Mouse (Mus musculus) C2C12 (cell line): ENCODE results near the gene Dpy19l3. TPM values are rescaled to one million over a fixed set of nuclear protein-coding genes. Genes with fewer than 3 reads are reported as not detected.

Experiments used
- H3K27me3 ChIP-seq: one replicate; pipeline ENCODE4 v1.6.1; 2011; ENCODE audit not compliant: control insufficient read depth, insufficient read depth, insufficient read length
- H3K36me3 ChIP-seq: one replicate; pipeline ENCODE4 v1.6.1; 2011; ENCODE audit not compliant: control insufficient read depth, insufficient read depth
- H3K4me3 ChIP-seq: one replicate; pipeline ENCODE4 v1.5.1; 2011; ENCODE audit warnings: mild to moderate bottlenecking, control low read depth; ENCODE audit not compliant: poor library complexity, insufficient read depth, severe bottlenecking
- H3K79me2 ChIP-seq: one replicate; pipeline ENCODE4 v1.6.1; 2011; ENCODE audit not compliant: control insufficient read depth, insufficient read depth
- H3K79me3 ChIP-seq: one replicate; pipeline ENCODE4 v1.6.1; 2011; ENCODE audit warnings: low read depth, control low read depth
- H3ac ChIP-seq: one replicate; pipeline ENCODE3; 2011; ENCODE audit warnings: low read depth; ENCODE audit not compliant: control insufficient read depth, insufficient read length
- CEBPB ChIP-seq: IDR thresholded peaks from one replicate; pipeline ENCODE4 v1.6.1; 2011; ENCODE audit warnings: low read depth, mild to moderate bottlenecking, control low read depth, moderate library complexity
- CTCF ChIP-seq: IDR thresholded peaks from one replicate; pipeline ENCODE4 v1.5.1; 2011; ENCODE audit not compliant: control insufficient read depth, insufficient read depth, insufficient read length
- FOSL1 ChIP-seq: IDR thresholded peaks from one replicate; pipeline ENCODE4 v1.8.0; 2011; ENCODE audit warnings: mild to moderate bottlenecking, low read length; ENCODE audit not compliant: poor library complexity, insufficient read depth, severe bottlenecking
- MAX ChIP-seq: IDR thresholded peaks from one replicate; pipeline ENCODE4 v1.6.1; 2011; ENCODE audit warnings: mild to moderate bottlenecking, control low read depth
- MYOD1 ChIP-seq: IDR thresholded peaks from one replicate; pipeline ENCODE4 v1.6.1; 2011; ENCODE audit warnings: low read depth; ENCODE audit not compliant: control insufficient read depth, insufficient read length
- MYOG ChIP-seq: IDR thresholded peaks from one replicate; pipeline ENCODE4 v1.6.1; 2011; ENCODE audit not compliant: control insufficient read depth, insufficient read length; ENCODE audit errors: extremely low read depth
- USF1 ChIP-seq: IDR thresholded peaks from one replicate; pipeline ENCODE4 v1.6.1; 2011; ENCODE audit warnings: low read depth, mild to moderate bottlenecking, control low read depth, moderate library complexity
- polyA plus RNA-seq: library from polyadenylated mRNA; unstranded; fragments of >200 nt; fragmentation: generic; extraction: Trizol; gene quantifications from one replicate; pipeline ENCODE4 v1.2.1, GENCODE M21; 2012; ENCODE audit warnings: missing spikeins

Dpy19l3 gene
- polyA plus RNA-seq, 1 experiment = 8.2 TPM

GRCm38 (mm10) chr7:35746686-35747396 lies 7.4 kb downstream of the Dpy19l3 start:
- Histone ChIP-seq H3ac (no peak overlapping the region), H3K79me3 (no peaks in the 10 kb centered on the region), H3K27me3 (no peaks in the 10 kb centered on the region), H3K36me3 (peaks cover 31% of the 10 kb centered on the region), H3K4me3 (no peak overlapping the region), H3K79me2 (no peaks in the 10 kb centered on the region)
- TF ChIP-seq CTCF (no peak), MYOD1 (no peak), MYOG (no peak), USF1 (no peak), MAX (no peak), FOSL1 (no peak), CEBPB (no peak)

GRCm38 (mm10) chr7:35745281-35745702 lies 9.0 kb downstream of the Dpy19l3 start:
- Histone ChIP-seq H3ac (no peak overlapping the region), H3K4me3 (no peak overlapping the region), H3K79me3 (no peaks in the 10 kb centered on the region), H3K27me3 (no peaks in the 10 kb centered on the region), H3K79me2 (no peaks in the 10 kb centered on the region), H3K36me3 (peaks cover 27% of the 10 kb centered on the region)
- TF ChIP-seq FOSL1 (peak; percentile 41), MYOD1 (peak; percentile 40), USF1 (no peak)

- H3K79me3 ChIP-seq = no peaks in the 10 kb centered on the region
- H3K79me2 ChIP-seq = no peaks in the 10 kb centered on the region
- peaks cover 27% of the 10 kb centered on the region for H3K36me3 ChIP-seq
- H3K27me3 ChIP-seq = no peaks in the 10 kb centered on the region
- H3K4me3 ChIP-seq = no peak overlapping the region
- TF ChIP-seq CEBPB (no peak), MYOD1 (no peak), CTCF (no peak), MAX (no peak), USF1 (no peak), MYOG (no peak), FOSL1 (no peak)
- H3ac ChIP-seq = peak overlapping the region; percentile 12
Observed at GRCm38 (mm10) chr7:35744771-35745170, 9.5 kb downstream of the Dpy19l3 start.

DNA sequence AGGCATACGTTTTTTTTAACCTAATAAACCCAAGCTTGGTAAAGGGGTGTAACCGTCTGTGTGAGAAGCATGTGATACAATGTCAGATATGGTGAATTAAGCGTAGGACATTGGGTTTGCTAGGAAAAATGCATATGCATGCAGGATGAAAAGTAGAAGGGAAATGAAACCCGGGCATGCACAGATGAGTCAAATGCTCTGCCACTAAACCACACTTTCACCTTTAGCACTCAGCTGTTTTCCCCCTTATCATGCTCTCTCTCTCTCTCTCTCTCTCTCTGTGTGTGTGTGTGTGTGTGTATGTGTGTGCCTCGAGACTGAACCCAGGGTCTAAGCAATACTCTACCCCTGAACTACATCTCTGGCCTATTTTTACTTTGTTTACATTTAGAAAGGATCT lies 11.9 kb downstream of the Dpy19l3 start:
- no peaks in the 10 kb centered on the region for H3K79me3 ChIP-seq
- peaks cover 15% of the 10 kb centered on the region for H3K36me3 ChIP-seq
- no peaks in the 10 kb centered on the region for H3K79me2 ChIP-seq
- H3ac ChIP-seq = no peak overlapping the region
- H3K4me3 ChIP-seq = no peak overlapping the region
- no peaks in the 10 kb centered on the region for H3K27me3 ChIP-seq
- no peak for TF ChIP-seq USF1
- no peak for TF ChIP-seq FOSL1
- TF ChIP-seq CTCF = no peak
- no peak for TF ChIP-seq MAX
- no peak for TF ChIP-seq MYOG
- TF ChIP-seq MYOD1 = no peak
- no peak for TF ChIP-seq CEBPB

- Histone ChIP-seq H3K79me3 (no peaks in the 10 kb centered on the region), H3K36me3 (peaks cover 15% of the 10 kb centered on the region), H3K27me3 (no peaks in the 10 kb centered on the region), H3K79me2 (no peaks in the 10 kb centered on the region), H3ac (no peak overlapping the region), H3K4me3 (no peak overlapping the region)
- TF ChIP-seq MAX (no peak), FOSL1 (no peak), MYOD1 (no peak)
Observed at GRCm38 (mm10) chr7:35741858-35742257, 12.4 kb downstream of the Dpy19l3 start.
